Mouse (Mus musculus) G1E (cell line): ENCODE measurements around the gene Crabp2. TPM values are rescaled to one million over a fixed set of nuclear protein-coding genes. Genes with fewer than 3 reads are reported as not detected.

Source experiments
- ATAC-seq: 2 replicates; pipeline ENCODE4 v1.8.0; 2016; ENCODE audit warnings: mild to moderate bottlenecking; ENCODE audit not compliant: insufficient number of reproducible peaks, poor library complexity, low FRiP score, severe bottlenecking; ENCODE audit errors: extremely low read depth
- DNase-seq: peaks from one replicate; pipeline ENCODE4 v3.0.0; 2012; ENCODE audit warnings: low spot score
- H3K27me3 ChIP-seq: 2 replicates; pipeline ENCODE4 v1.6.1; 2012; ENCODE audit warnings: mild to moderate bottlenecking, low read length, inconsistent platforms; ENCODE audit not compliant: insufficient read depth
- H3K36me3 ChIP-seq: replicated peaks from 2 replicates; pipeline ENCODE3; 2012; ENCODE audit warnings: mild to moderate bottlenecking, inconsistent platforms
- H3K4me1 ChIP-seq: 2 replicates; pipeline ENCODE4 v1.6.1; 2012; ENCODE audit warnings: low read depth, low read length, inconsistent platforms, mixed read lengths; ENCODE audit not compliant: insufficient read depth
- H3K4me3 ChIP-seq: 2 replicates; pipeline ENCODE4 v1.5.1; 2012; ENCODE audit warnings: low read depth, mild to moderate bottlenecking, inconsistent platforms, low read length, moderate library complexity, mixed read lengths
- H3K9me3 ChIP-seq: replicated peaks from 2 replicates; pipeline ENCODE4 v1.6.1; 2012; ENCODE audit warnings: inconsistent platforms
- CTCF ChIP-seq: IDR thresholded peaks from 2 replicates; pipeline ENCODE4 v1.5.1; 2012; ENCODE audit warnings: low read depth, low read length, inconsistent platforms, mixed read lengths
- GATA1 ChIP-seq: IDR thresholded peaks from 2 replicates; pipeline ENCODE4 v1.6.1; 2012; ENCODE audit warnings: borderline replicate concordance, low read length, inconsistent platforms, mixed read lengths
- GATA2 ChIP-seq: IDR thresholded peaks from 2 replicates; pipeline ENCODE4 v1.6.1; 2012; ENCODE audit warnings: low read depth, low read length, inconsistent platforms, borderline replicate concordance
- POLR2AphosphoS5 ChIP-seq: IDR thresholded peaks from 2 replicates; pipeline ENCODE4 v1.6.1; 2012; ENCODE audit warnings: low read depth, low read length, inconsistent platforms; ENCODE audit not compliant: insufficient replicate concordance
- TAL1 ChIP-seq: conservative IDR thresholded peaks from 2 replicates; pipeline ENCODE4 v1.6.1; 2012; ENCODE audit warnings: low read depth, low read length, inconsistent platforms, mixed read lengths
- polyA plus RNA-seq: library from polyadenylated mRNA; stranded (reverse); fragments of >175 nt; gene quantifications from 2 replicates; pipeline ENCODE4 v1.2.3, GENCODE M21; 2012
- total RNA-seq, 2 experiments: library from RNA; stranded (forward) in 1 of 2; stranded (reverse) in 1 of 2; fragments of 200-1000 nt in 1 of 2; fragments of >200 nt in 1 of 2; fragmentation: Nextera tagmentation in 1 of 2; gene quantifications; 2 replicates each; pipeline ENCODE4 v1.2.3; 2014 to 2017

Gene Crabp2
- total and polyA plus RNA-seq, 3 experiments = 0.38 TPM; not detected in 2

GRCm38 (mm10) chr3:87920270-87920943 is 28.1 kb upstream of the Crabp2 start:
- peak overlapping the region; percentile 73 for H3K4me3 ChIP-seq
- peaks cover 81% of the 10 kb centered on the region for H3K36me3 ChIP-seq
- no peak for DNase-seq
- H3K27me3 ChIP-seq = no peaks in the 10 kb centered on the region
- peaks cover 58% of the 10 kb centered on the region for H3K4me1 ChIP-seq
- TF ChIP-seq TAL1 (no peak), GATA2 (no peak), CTCF (no peak), POLR2AphosphoS5 (no peak), GATA1 (no peak)
- no peak for ATAC-seq
- no peaks in the 10 kb centered on the region for H3K9me3 ChIP-seq

GRCm38 (mm10) chr3:87924996-87925395 is 23.5 kb upstream of the Crabp2 start:
- peaks cover 62% of the 10 kb centered on the region for H3K4me1 ChIP-seq
- peaks cover 79% of the 10 kb centered on the region for H3K36me3 ChIP-seq
- DNase-seq (no peak), ATAC-seq (no peak)
- H3K27me3 ChIP-seq = no peaks in the 10 kb centered on the region
- H3K4me3 ChIP-seq = no peak overlapping the region
- TF ChIP-seq POLR2AphosphoS5 (0 out of 2 replicates have a peak, but pooled peaks have one; percentile 18), CTCF (no peak)
- no peaks in the 10 kb centered on the region for H3K9me3 ChIP-seq

- peaks cover 56% of the 10 kb centered on the region for H3K4me1 ChIP-seq
- no peaks in the 10 kb centered on the region for H3K9me3 ChIP-seq
- TF ChIP-seq POLR2AphosphoS5 (no peak), GATA1 (no peak)
- no peak overlapping the region for H3K4me3 ChIP-seq
- no peaks in the 10 kb centered on the region for H3K27me3 ChIP-seq
- ATAC-seq (no peak), DNase-seq (no peak)
- H3K36me3 ChIP-seq = peaks cover 75% of the 10 kb centered on the region
Measured at GRCm38 (mm10) chr3:87927452-87927851, 21.0 kb upstream of the Crabp2 start.

- Histone ChIP-seq H3K27me3 (no peaks in the 10 kb centered on the region), H3K9me3 (no peaks in the 10 kb centered on the region), H3K4me3 (peak overlapping the region; percentile 99), H3K4me1 (peaks cover 66% of the 10 kb centered on the region), H3K36me3 (peaks cover 72% of the 10 kb centered on the region)
- ATAC-seq (no peak), DNase-seq (peak; percentile 40)
- TF ChIP-seq GATA1 = no peak
- no peak for TF ChIP-seq GATA2
- TF ChIP-seq TAL1 = no peak
- TF ChIP-seq CTCF = no peak
- TF ChIP-seq POLR2AphosphoS5 = no peak
Measured at GRCm38 (mm10) chr3:87929341-87930077, 19.0 kb upstream of the Crabp2 start.

- Histone ChIP-seq H3K9me3 (no peaks in the 10 kb centered on the region), H3K36me3 (peaks cover 72% of the 10 kb centered on the region), H3K4me3 (peak within 1 kb of the TSS; percentile 99), H3K4me1 (peaks cover 65% of the 10 kb centered on the region), H3K27me3 (no peaks in the 10 kb centered on the region)
- peak; percentile 91 for DNase-seq
- peak; percentile 84 for ATAC-seq
- TF ChIP-seq POLR2AphosphoS5 = no peak
- no peak for TF ChIP-seq TAL1
- TF ChIP-seq GATA2 = no peak
- no peak for TF ChIP-seq GATA1
- 0 out of 2 replicates have a peak, but pooled peaks have one; percentile 8 for TF ChIP-seq CTCF
Measured at GRCm38 (mm10) chr3:87930078-87930795, 18.2 kb upstream of the Crabp2 start, which contains the start of the genes Isg20l2 and Rrnad1. Isg20l2 (plus strand) TSS chr3:87930314. Rrnad1 (minus strand) TSS chr3:87930717.

- Histone ChIP-seq H3K27me3 (no peaks in the 10 kb centered on the region), H3K9me3 (no peaks in the 10 kb centered on the region), H3K36me3 (peaks cover 77% of the 10 kb centered on the region), H3K4me3 (no peak overlapping the region; the same call in 1 of the 2 replicates), H3K4me1 (peaks cover 61% of the 10 kb centered on the region)
- DNase-seq = no peak
- TF ChIP-seq TAL1 = no peak
- no peak for ATAC-seq
Measured at GRCm38 (mm10) chr3:87934026-87934425, 14.4 kb upstream of the Crabp2 start.
